Mouse (Mus musculus) ES-Bruce4 (cell line): ENCODE results near the gene Sept8. TPM values are rescaled to one million over a fixed set of nuclear protein-coding genes. Genes with fewer than 3 reads are reported as not detected.

Source experiments
- H3K27ac ChIP-seq: 2 replicates; pipeline ENCODE4 v1.5.1; 2012; ENCODE audit warnings: low read length, inconsistent platforms; ENCODE audit not compliant: insufficient read depth
- H3K27me3 ChIP-seq: 2 replicates; pipeline ENCODE4 v1.6.1; 2012; ENCODE audit warnings: mild to moderate bottlenecking, low read length, inconsistent platforms; ENCODE audit not compliant: control insufficient read depth, poor library complexity, insufficient read depth, severe bottlenecking
- H3K36me3 ChIP-seq: 2 replicates; pipeline ENCODE4 v1.6.1; 2012; ENCODE audit warnings: inconsistent platforms, mild to moderate bottlenecking, low read length, moderate library complexity; ENCODE audit not compliant: control insufficient read depth, poor library complexity, insufficient read depth, severe bottlenecking
- H3K4me1 ChIP-seq: one replicate; pipeline ENCODE4 v1.8.1; 2011; ENCODE audit warnings: low read length; ENCODE audit not compliant: control insufficient read depth, insufficient read depth
- H3K4me3 ChIP-seq: 2 replicates; pipeline ENCODE4 v1.5.1; 2011; ENCODE audit warnings: low read depth, mild to moderate bottlenecking, low read length
- H3K9ac ChIP-seq: 2 replicates; pipeline ENCODE4 v1.6.1; 2012; ENCODE audit warnings: low read depth, mild to moderate bottlenecking, inconsistent platforms; ENCODE audit not compliant: poor library complexity, severe bottlenecking
- H3K9me3 ChIP-seq: replicated peaks from 2 replicates; pipeline ENCODE4 v1.6.1; 2012; ENCODE audit warnings: mild to moderate bottlenecking, low read length, inconsistent platforms; ENCODE audit not compliant: control insufficient read depth, poor library complexity, insufficient read depth, severe bottlenecking
- CTCF ChIP-seq: IDR thresholded peaks from one replicate; pipeline ENCODE4 v1.8.1; 2011; ENCODE audit warnings: low read depth, low read length
- EP300 ChIP-seq: IDR thresholded peaks from 2 replicates; pipeline ENCODE4 v1.6.1; 2011; ENCODE audit warnings: low read depth, low read length; ENCODE audit not compliant: insufficient read depth
- POLR2A ChIP-seq: IDR thresholded peaks from one replicate; pipeline ENCODE4 v1.8.1; 2011; ENCODE audit warnings: low read length; ENCODE audit not compliant: insufficient read depth
- polyA plus RNA-seq: library from polyadenylated mRNA; stranded (reverse); fragments of >200 nt; gene quantifications from 2 replicates; pipeline ENCODE4 v1.2.4, GENCODE M21; 2011; ENCODE audit warnings: low read depth; ENCODE audit not compliant: missing spikeins, insufficient read depth, insufficient read length

Sept8 gene
- polyA plus RNA-seq, 1 experiment = 40.1 TPM

- Histone ChIP-seq H3K9me3 (no peaks in the 10 kb centered on the region), H3K4me1 (peaks cover 2% of the 10 kb centered on the region), H3K27ac (no peak overlapping the region), H3K27me3 (no peaks in the 10 kb centered on the region), H3K4me3 (no peak overlapping the region), H3K36me3 (no peaks in the 10 kb centered on the region), H3K9ac (no peak overlapping the region)
- no peak for TF ChIP-seq POLR2A
- no peak for TF ChIP-seq EP300
- no peak for TF ChIP-seq CTCF
Observed at GRCm38 (mm10) chr11:53503738-53504137, 15.3 kb upstream of the Sept8 start.

- Histone ChIP-seq H3K4me3 (no peak overlapping the region), H3K27me3 (no peaks in the 10 kb centered on the region), H3K9ac (no peak overlapping the region), H3K9me3 (no peaks in the 10 kb centered on the region), H3K27ac (no peak overlapping the region), H3K4me1 (peaks cover 2% of the 10 kb centered on the region), H3K36me3 (no peaks in the 10 kb centered on the region)
- no peak for TF ChIP-seq CTCF
- TF ChIP-seq EP300 = no peak
- no peak for TF ChIP-seq POLR2A
Observed at GRCm38 (mm10) chr11:53504376-53504775, 14.7 kb upstream of the Sept8 start.

- Histone ChIP-seq H3K36me3 (no peaks in the 10 kb centered on the region), H3K27me3 (no peaks in the 10 kb centered on the region), H3K9ac (no peak overlapping the region), H3K9me3 (no peaks in the 10 kb centered on the region), H3K27ac (no peak overlapping the region), H3K4me3 (no peak overlapping the region), H3K4me1 (peaks cover 4% of the 10 kb centered on the region)
- no peak for TF ChIP-seq CTCF
Observed at GRCm38 (mm10) chr11:53505026-53505663, 13.9 kb upstream of the Sept8 start.

GRCm38 (mm10) chr11:53507098-53507805 is 11.8 kb upstream of the Sept8 start:
- Histone ChIP-seq H3K9me3 (no peaks in the 10 kb centered on the region), H3K4me3 (no peak overlapping the region), H3K9ac (no peak overlapping the region), H3K27me3 (no peaks in the 10 kb centered on the region), H3K27ac (no peak overlapping the region), H3K4me1 (peaks cover 2% of the 10 kb centered on the region), H3K36me3 (no peaks in the 10 kb centered on the region)
- TF ChIP-seq EP300 = no peak
- TF ChIP-seq POLR2A = no peak
- TF ChIP-seq CTCF = no peak

- no peak for TF ChIP-seq CTCF
- Histone ChIP-seq H3K27ac (no peak overlapping the region), H3K4me1 (peaks cover 2% of the 10 kb centered on the region)
Observed at GRCm38 (mm10) chr11:53508152-53508551, 10.9 kb upstream of the Sept8 start.

GRCm38 (mm10) chr11:53508591-53508990 is 10.5 kb upstream of the Sept8 start:
- no peaks in the 10 kb centered on the region for H3K9me3 ChIP-seq
- TF ChIP-seq CTCF (no peak), POLR2A (no peak), EP300 (no peak)
- H3K27ac ChIP-seq = no peak overlapping the region
- peaks cover 2% of the 10 kb centered on the region for H3K4me1 ChIP-seq
- H3K36me3 ChIP-seq = no peaks in the 10 kb centered on the region
- H3K4me3 ChIP-seq = no peak overlapping the region
- H3K9ac ChIP-seq = no peak overlapping the region
- H3K27me3 ChIP-seq = no peaks in the 10 kb centered on the region

More at GRCm38 (mm10) chr11:53508152-53508551, 10.9 kb upstream of the Sept8 start:
- Histone ChIP-seq H3K36me3 (no peaks in the 10 kb centered on the region), H3K9ac (no peak overlapping the region), H3K4me3 (no peak overlapping the region), H3K9me3 (no peaks in the 10 kb centered on the region), H3K27me3 (no peaks in the 10 kb centered on the region)
